Mouse (Mus musculus) midbrain, embryonic 10.5 days (tissue): ENCODE measurements around the gene Calr. TPM values are rescaled to one million over a fixed set of nuclear protein-coding genes. Genes with fewer than 3 reads are reported as not detected.

Experiments
- DNase-seq: peaks from one replicate; pipeline ENCODE4 v3.0.0-alpha.2; 2017; ENCODE audit warnings: low spot score
- H3K27ac ChIP-seq: fragments of 300-500 bp; sonication (generic); replicated peaks from 2 replicates; pipeline ENCODE4 v1.5.1; 2016; ENCODE audit warnings: mild to moderate bottlenecking
- H3K27me3 ChIP-seq: fragments of 300-500 bp; sonication (generic); 2 replicates; pipeline ENCODE4 v1.6.1; 2016; ENCODE audit warnings: low read depth, mild to moderate bottlenecking; ENCODE audit not compliant: poor library complexity, severe bottlenecking
- H3K36me3 ChIP-seq: fragments of 300-500 bp; sonication (generic); 2 replicates; pipeline ENCODE4 v1.6.1; 2016; ENCODE audit warnings: mild to moderate bottlenecking, moderate library complexity
- H3K4me1 ChIP-seq: fragments of 300-500 bp; sonication (generic); 2 replicates; pipeline ENCODE4 v1.6.1; 2016
- H3K4me3 ChIP-seq: fragments of 300-500 bp; sonication (generic); 2 replicates; pipeline ENCODE4 v1.5.1; 2016; ENCODE audit warnings: mild to moderate bottlenecking, moderate library complexity
- H3K9me3 ChIP-seq: fragments of 300-500 bp; sonication (generic); replicated peaks from 2 replicates; pipeline ENCODE4 v1.6.1; 2016; ENCODE audit warnings: mild to moderate bottlenecking
- WGBS: fragments of 180-500 bp; shearing (Covaris S2); methylation state at CpG from one replicate; pipeline ENCODE4 v1.1.7; 2016; 5-methylcytosine and 5-hydroxymethylcytosine counted together
- polyA plus RNA-seq: library from polyadenylated mRNA; unstranded; fragments of >200 nt; fragmentation: Nextera tagmentation; extraction: Ambion mirVana; gene quantifications from 2 replicates; pipeline ENCODE4 v1.2.1, GENCODE M21; 2016

Gene Calr
- polyA plus RNA-seq, 1 experiment from 2014 or later = 798 TPM

- peaks cover 40% of the 10 kb centered on the region for H3K36me3 ChIP-seq
- WGBS = 15% methylated on average over 46 of the region's 46 CpGs
- H3K27ac ChIP-seq = peak within 1 kb of the TSS; percentile 77
- H3K4me1 ChIP-seq = peaks cover 15% of the 10 kb centered on the region
- H3K4me3 ChIP-seq = peak within 1 kb of the TSS; percentile 56
- H3K27me3 ChIP-seq = peaks cover 24% of the 10 kb centered on the region
- DNase-seq = peak; percentile 76
- no peaks in the 10 kb centered on the region for H3K9me3 ChIP-seq
Observed at GRCm38 (mm10) chr8:84871376-84872308, 24.9 kb upstream of the Calr start, which contains the start of gene Syce2. Gene Syce2 (plus strand): TSS chr8:84872111.

- H3K4me1 ChIP-seq = peaks cover 13% of the 10 kb centered on the region
- peaks cover 34% of the 10 kb centered on the region for H3K36me3 ChIP-seq
- no peaks in the 10 kb centered on the region for H3K9me3 ChIP-seq
- peak within 1 kb of the TSS; percentile 87 for H3K4me3 ChIP-seq
- WGBS = under 1% methylated on average over 39 of the region's 39 CpGs
- H3K27ac ChIP-seq = peak within 1 kb of the TSS; percentile 93
- DNase-seq = peak; percentile 96
- H3K27me3 ChIP-seq = no peaks in the 10 kb centered on the region; the same call in 1 of the 2 replicates
Observed at GRCm38 (mm10) chr8:84856864-84857441, 10.2 kb upstream of the Calr start, which contains the start of gene Farsa. Gene Farsa (plus strand): TSS chr8:84856989.

- no peaks in the 10 kb centered on the region for H3K9me3 ChIP-seq
- peak overlapping the region; percentile 87 for H3K4me3 ChIP-seq
- DNase-seq = no peak
- peak overlapping the region; percentile 93 for H3K27ac ChIP-seq
- H3K27me3 ChIP-seq = no peaks in the 10 kb centered on the region; the same call in 1 of the 2 replicates
- peaks cover 29% of the 10 kb centered on the region for H3K36me3 ChIP-seq
- peaks cover 13% of the 10 kb centered on the region for H3K4me1 ChIP-seq
- 93% methylated on average over 3 of the region's 3 CpGs for WGBS
Observed at GRCm38 (mm10) chr8:84856434-84856833, 9.7 kb upstream of the Calr start.

- H3K9me3 ChIP-seq = no peaks in the 10 kb centered on the region
- H3K27ac ChIP-seq = peak overlapping the region; percentile 96
- peak overlapping the region; percentile 94 for H3K4me3 ChIP-seq
- 61% methylated on average over 6 of the region's 6 CpGs for WGBS
- peaks cover 38% of the 10 kb centered on the region for H3K4me1 ChIP-seq
- no peaks in the 10 kb centered on the region for H3K27me3 ChIP-seq
- DNase-seq = no peak
- peaks cover 31% of the 10 kb centered on the region for H3K36me3 ChIP-seq
Observed at GRCm38 (mm10) chr8:84847684-84848435, 1.1 kb upstream of the Calr start.

- no peak for DNase-seq
- under 1% methylated on average over 30 of the region's 30 CpGs for WGBS
- Histone ChIP-seq H3K4me3 (peak overlapping the region; percentile 94), H3K27ac (peak overlapping the region; percentile 96), H3K36me3 (peaks cover 47% of the 10 kb centered on the region), H3K27me3 (no peaks in the 10 kb centered on the region), H3K4me1 (peaks cover 42% of the 10 kb centered on the region), H3K9me3 (no peaks in the 10 kb centered on the region)
Observed at GRCm38 (mm10) chr8:84846094-84846721, 526 bp downstream of the Calr start.

- WGBS = 28% methylated on average over 12 of the region's 12 CpGs
- peaks cover 50% of the 10 kb centered on the region for H3K36me3 ChIP-seq
Observed at GRCm38 (mm10) chr8:84845355-84846093, 1.2 kb downstream of the Calr start.

GRCm38 (mm10) chr8:84844397-84845070 lies 2.2 kb downstream of the Calr start:
- H3K27me3 ChIP-seq = no peaks in the 10 kb centered on the region
- H3K4me1 ChIP-seq = peaks cover 50% of the 10 kb centered on the region
- no peak overlapping the region for H3K27ac ChIP-seq
- H3K9me3 ChIP-seq = no peaks in the 10 kb centered on the region
- 92% methylated on average over 9 of the region's 9 CpGs for WGBS
- peaks cover 50% of the 10 kb centered on the region for H3K36me3 ChIP-seq
- H3K4me3 ChIP-seq = peak overlapping the region; percentile 94
- DNase-seq = no peak

More at GRCm38 (mm10) chr8:84845355-84846093, 1.2 kb downstream of the Calr start:
- peak overlapping the region; percentile 96 for H3K27ac ChIP-seq
- peak overlapping the region; percentile 94 for H3K4me3 ChIP-seq
- no peaks in the 10 kb centered on the region for H3K27me3 ChIP-seq
- peaks cover 42% of the 10 kb centered on the region for H3K4me1 ChIP-seq
- peak; percentile 52 for DNase-seq
- no peaks in the 10 kb centered on the region for H3K9me3 ChIP-seq

GRCm38 (mm10) chr8:84841514-84841913 lies 5.2 kb downstream of the Calr start:
- Histone ChIP-seq H3K4me1 (peaks cover 62% of the 10 kb centered on the region), H3K27ac (no peak overlapping the region), H3K9me3 (no peaks in the 10 kb centered on the region), H3K4me3 (no peak overlapping the region), H3K27me3 (no peaks in the 10 kb centered on the region), H3K36me3 (peaks cover 78% of the 10 kb centered on the region)
- 85% methylated on average over 1 of the region's 1 CpGs for WGBS
- no peak for DNase-seq

- WGBS = under 1% methylated on average over 55 of the region's 55 CpGs
- Histone ChIP-seq H3K4me3 (peak within 1 kb of the TSS; percentile 92), H3K36me3 (peaks cover 83% of the 10 kb centered on the region), H3K27me3 (no peaks in the 10 kb centered on the region), H3K9me3 (no peaks in the 10 kb centered on the region), H3K27ac (peak within 1 kb of the TSS; percentile 97), H3K4me1 (peaks cover 61% of the 10 kb centered on the region)
- DNase-seq = peak; percentile 94
Observed at GRCm38 (mm10) chr8:84840248-84840999, 6.3 kb downstream of the Calr start, which contains the start of gene Rad23a. Gene Rad23a (minus strand): TSS chr8:84840665.

- Histone ChIP-seq H3K36me3 (peaks cover 83% of the 10 kb centered on the region), H3K4me3 (peak overlapping the region; percentile 92), H3K27me3 (no peaks in the 10 kb centered on the region), H3K27ac (peak overlapping the region; percentile 97), H3K4me1 (peaks cover 56% of the 10 kb centered on the region), H3K9me3 (no peaks in the 10 kb centered on the region)
- 6% methylated on average over 7 of the region's 7 CpGs for WGBS
- no peak for DNase-seq
Observed at GRCm38 (mm10) chr8:84839875-84840247, 6.9 kb downstream of the Calr start.
